Mouse (Mus musculus) stomach, postnatal 0 days (tissue): ENCODE measurements at regions not wholly inside any gene's neighbourhood (a gene's known extent, or its start where the extent isn't known, plus 50 kb on each side); places are given as distances from the start of the nearest gene placed in this dataset.

Experiments
- CTCF ChIP-seq: IDR thresholded peaks from 2 replicates; pipeline ENCODE4 v1.5.1; 2016; ENCODE audit warnings: antibody characterized with exemption, low read depth, mild to moderate bottlenecking, moderate library complexity
- EP300 ChIP-seq: optimal IDR thresholded peaks from 2 replicates; pipeline ENCODE3; 2016; ENCODE audit warnings: antibody characterized with exemption

DNA sequence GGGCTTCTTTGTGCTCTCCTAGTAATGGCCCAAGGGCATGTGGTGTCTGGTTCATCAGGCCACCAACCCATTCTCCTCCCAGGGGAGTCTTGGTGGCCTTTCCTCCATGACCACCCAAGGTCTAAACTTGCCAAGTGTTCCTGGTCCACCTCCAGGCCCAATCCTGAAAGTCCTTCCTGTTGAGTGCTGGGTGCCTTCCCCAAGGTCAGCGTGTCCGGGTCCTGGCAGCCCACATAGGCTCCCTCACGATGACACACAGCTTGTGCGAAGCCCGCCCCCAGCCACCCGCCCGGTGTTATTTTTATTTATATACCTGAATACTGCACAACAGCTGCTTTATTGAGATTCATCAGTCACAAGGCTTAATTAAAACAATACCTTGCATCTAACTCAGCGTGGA is 161.8 kb upstream of the A530016L24Rik start:
- TF ChIP-seq CTCF (no peak), EP300 (no peak)
